Mouse (Mus musculus) limb, embryonic 11.5 days (tissue): ENCODE results near the gene Tssk1. TPM values are rescaled to one million over a fixed set of nuclear protein-coding genes. Genes with fewer than 3 reads are reported as not detected.

Experiments
- ATAC-seq: fragments of 200-750 bp; cut with Nextera tagmentation; 2 replicates; pipeline ENCODE4 v1.8.0; 2017; ENCODE audit warnings: low read depth; ENCODE audit not compliant: insufficient number of reproducible peaks, low FRiP score, low TSS enrichment
- DNase-seq: peaks from one replicate; pipeline ENCODE4 v3.0.0-alpha.2; 2015; ENCODE audit warnings: low spot score
- H3K27ac ChIP-seq: fragments of 300-500 bp; sonication (generic); replicated peaks from 2 replicates; pipeline ENCODE4 v1.5.1; 2014; ENCODE audit warnings: low read depth, mild to moderate bottlenecking, low read length
- H3K27me3 ChIP-seq: fragments of 300-500 bp; sonication (generic); 2 replicates; pipeline ENCODE4 v1.6.1; 2014; ENCODE audit warnings: mild to moderate bottlenecking, low read length, mixed read lengths; ENCODE audit not compliant: control insufficient read depth, insufficient read depth
- H3K36me3 ChIP-seq: fragments of 300-500 bp; sonication (generic); 2 replicates; pipeline ENCODE4 v1.6.1; 2014; ENCODE audit warnings: mild to moderate bottlenecking, low read length, moderate library complexity, mixed read lengths; ENCODE audit not compliant: control insufficient read depth, insufficient read depth
- H3K4me1 ChIP-seq: fragments of 300-500 bp; sonication (generic); 2 replicates; pipeline ENCODE4 v1.6.1; 2014; ENCODE audit warnings: low read length, mixed read lengths; ENCODE audit not compliant: control insufficient read depth, insufficient read depth
- H3K4me2 ChIP-seq: fragments of 300-500 bp; sonication (generic); 2 replicates; pipeline ENCODE4 v1.6.1; 2014; ENCODE audit warnings: low read depth, mild to moderate bottlenecking, moderate library complexity; ENCODE audit not compliant: severe bottlenecking
- H3K4me3 ChIP-seq: fragments of 300-500 bp; sonication (generic); 2 replicates; pipeline ENCODE4 v1.5.1; 2014; ENCODE audit warnings: low read depth, low read length
- H3K9ac ChIP-seq: fragments of 300-500 bp; sonication (generic); 2 replicates; pipeline ENCODE4 v1.6.1; 2014; ENCODE audit warnings: mild to moderate bottlenecking, low read length
- H3K9me3 ChIP-seq: fragments of 300-500 bp; sonication (generic); 2 replicates; pipeline ENCODE4 v1.6.1; 2016; ENCODE audit warnings: low read length; ENCODE audit not compliant: control insufficient read depth
- WGBS: fragments of 180-500 bp; shearing (Covaris S2); extraction: QIAGEN DNeasy Blood & Tissue Kit; methylation state at CpG from one replicate; pipeline ENCODE4 v1.1.7; 2014; 5-methylcytosine and 5-hydroxymethylcytosine counted together
- polyA plus RNA-seq: library from polyadenylated mRNA; unstranded; fragments of >200 nt; fragmentation: Nextera tagmentation; extraction: Ambion mirVana; gene quantifications from 2 replicates; pipeline ENCODE4 v1.2.1, GENCODE M21; 2014

Tssk1 gene
- polyA plus RNA-seq, 1 experiment from 2014 or later: not detected

DNA sequence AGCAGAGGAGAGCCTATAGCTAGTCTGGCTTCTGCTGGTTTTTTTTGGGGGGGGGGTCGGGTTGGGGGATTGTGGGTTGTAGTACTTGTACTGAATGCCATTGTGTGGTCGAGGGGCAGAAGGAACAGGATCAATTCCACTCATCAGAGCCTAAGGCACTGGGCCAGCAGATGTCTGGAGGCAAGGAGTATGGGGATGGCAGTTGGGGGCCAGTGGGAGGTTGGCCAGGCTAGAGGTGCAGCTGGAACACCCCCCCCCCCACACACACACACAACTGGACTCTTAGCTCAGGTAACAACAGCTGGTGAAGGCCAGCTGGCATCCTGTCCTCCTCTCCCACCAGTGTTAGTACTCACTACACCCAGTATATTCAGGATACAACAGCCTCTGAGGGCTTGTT lies 35.2 kb downstream of the Tssk1 start:
- 28% methylated on average over 2 of the region's 2 CpGs for WGBS
- DNase-seq (no peak), ATAC-seq (0 out of 2 replicates have a peak, but pooled peaks have one; percentile 14)
- Histone ChIP-seq H3K4me3 (no peak overlapping the region), H3K27me3 (no peaks in the 10 kb centered on the region), H3K36me3 (peaks cover 2% of the 10 kb centered on the region; the same call in 1 of the 2 replicates), H3K27ac (no peak overlapping the region), H3K4me2 (peak overlapping the region; percentile 95; the same call in 1 of the 2 replicates), H3K4me1 (peaks cover 7% of the 10 kb centered on the region), H3K9ac (0 out of 2 replicates have a peak overlapping the region, but pooled peaks have one; percentile 17), H3K9me3 (no peaks in the 10 kb centered on the region)

- Histone ChIP-seq H3K4me2 (no peak overlapping the region), H3K36me3 (peaks cover 2% of the 10 kb centered on the region; the same call in 1 of the 2 replicates), H3K4me1 (peaks cover 7% of the 10 kb centered on the region), H3K9ac (no peak overlapping the region), H3K27ac (no peak overlapping the region), H3K9me3 (no peaks in the 10 kb centered on the region), H3K4me3 (no peak overlapping the region), H3K27me3 (no peaks in the 10 kb centered on the region)
- DNase-seq (no peak), ATAC-seq (no peak)
- 74% methylated on average over 2 of the region's 2 CpGs for WGBS
These were observed 35.6 kb downstream of the Tssk1 start for GRCm38 (mm10) chr16:17929631-17930030.

GRCm38 (mm10) chr16:17931906-17932460 lies 38.0 kb downstream of the Tssk1 start:
- Histone ChIP-seq H3K4me1 (peaks cover 4% of the 10 kb centered on the region), H3K9ac (no peak overlapping the region), H3K27me3 (no peaks in the 10 kb centered on the region), H3K9me3 (no peaks in the 10 kb centered on the region), H3K36me3 (no peaks in the 10 kb centered on the region), H3K4me3 (no peak overlapping the region), H3K27ac (no peak overlapping the region), H3K4me2 (no peak overlapping the region)
- no peak for DNase-seq
- WGBS: 71% methylated on average over 5 of the region's 5 CpGs
- ATAC-seq: no peak

- H3K4me1 ChIP-seq: no peaks in the 10 kb centered on the region
- no peaks in the 10 kb centered on the region for H3K36me3 ChIP-seq
- no peaks in the 10 kb centered on the region for H3K9me3 ChIP-seq
- no peak overlapping the region for H3K4me2 ChIP-seq
- no peak overlapping the region for H3K9ac ChIP-seq
- no peak for DNase-seq
- H3K27me3 ChIP-seq: no peaks in the 10 kb centered on the region
- no peak overlapping the region for H3K27ac ChIP-seq
- H3K4me3 ChIP-seq: no peak overlapping the region
- WGBS: 72% methylated on average over 9 of the region's 9 CpGs
- ATAC-seq: no peak
These were observed 39.8 kb downstream of the Tssk1 start for GRCm38 (mm10) chr16:17933594-17934444.

GRCm38 (mm10) chr16:17934445-17934910 lies 40.5 kb downstream of the Tssk1 start:
- no peaks in the 10 kb centered on the region for H3K4me1 ChIP-seq
- no peaks in the 10 kb centered on the region for H3K9me3 ChIP-seq
- no peak overlapping the region for H3K4me2 ChIP-seq
- no peak overlapping the region for H3K27ac ChIP-seq
- no peak overlapping the region for H3K9ac ChIP-seq
- no peaks in the 10 kb centered on the region for H3K36me3 ChIP-seq
- H3K27me3 ChIP-seq: no peaks in the 10 kb centered on the region
- no peak overlapping the region for H3K4me3 ChIP-seq
- WGBS: 65% methylated on average over 3 of the region's 3 CpGs
- no peak for DNase-seq
- no peak for ATAC-seq

DNA sequence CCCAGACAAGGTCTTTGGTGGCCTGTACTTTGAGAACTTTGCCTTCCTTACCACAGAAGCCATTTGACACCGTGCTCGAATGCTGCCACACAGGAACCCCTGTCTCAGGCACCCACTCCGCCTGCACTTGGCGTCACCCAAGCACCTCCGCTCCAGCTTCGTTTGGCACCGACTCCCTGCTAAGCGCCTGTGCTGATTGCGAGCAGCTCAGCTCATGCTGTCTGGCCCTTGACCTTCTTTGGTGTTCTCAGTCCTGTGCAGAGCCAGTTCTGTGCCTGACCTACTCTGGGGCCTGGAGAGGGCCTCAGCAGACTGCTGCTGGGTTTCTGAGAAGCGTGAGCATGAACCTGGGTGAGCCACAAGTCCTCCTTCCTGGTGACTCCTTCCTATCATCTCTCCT lies 42.8 kb downstream of the Tssk1 start:
- no peaks in the 10 kb centered on the region for H3K4me1 ChIP-seq

GRCm38 (mm10) chr16:17938187-17938586 lies 44.2 kb downstream of the Tssk1 start:
- Histone ChIP-seq H3K9me3 (no peaks in the 10 kb centered on the region), H3K36me3 (no peaks in the 10 kb centered on the region), H3K4me3 (no peak overlapping the region), H3K27ac (no peak overlapping the region), H3K27me3 (no peaks in the 10 kb centered on the region), H3K4me1 (no peaks in the 10 kb centered on the region), H3K9ac (no peak overlapping the region), H3K4me2 (no peak overlapping the region)
- ATAC-seq (no peak), DNase-seq (no peak)
- WGBS: 78% methylated on average over 7 of the region's 7 CpGs

More for the DNA sequence above, 42.8 kb downstream of the Tssk1 start:
- Histone ChIP-seq H3K4me3 (no peak overlapping the region), H3K36me3 (no peaks in the 10 kb centered on the region), H3K27me3 (no peaks in the 10 kb centered on the region), H3K4me2 (no peak overlapping the region), H3K27ac (no peak overlapping the region), H3K9me3 (no peaks in the 10 kb centered on the region), H3K9ac (no peak overlapping the region)
- 80% methylated on average over 10 of the region's 10 CpGs for WGBS
- ATAC-seq (no peak), DNase-seq (no peak)

GRCm38 (mm10) chr16:17938821-17939220 lies 44.8 kb downstream of the Tssk1 start:
- 13% methylated on average over 7 of the region's 7 CpGs for WGBS
- H3K9me3 ChIP-seq: no peaks in the 10 kb centered on the region
- ATAC-seq: 0 out of 2 replicates have a peak, but pooled peaks have one; percentile 54
- no peaks in the 10 kb centered on the region for H3K4me1 ChIP-seq
- no peaks in the 10 kb centered on the region for H3K36me3 ChIP-seq
- no peak overlapping the region for H3K4me3 ChIP-seq
- peak; percentile 77 for DNase-seq
- H3K9ac ChIP-seq: no peak overlapping the region
- no peak overlapping the region for H3K4me2 ChIP-seq
- no peaks in the 10 kb centered on the region for H3K27me3 ChIP-seq
- H3K27ac ChIP-seq: no peak overlapping the region
